Mouse (Mus musculus) ES-E14 (cell line): ENCODE measurements around the gene Slc31a1.

Experiments used
- MAFK ChIP-seq: IDR thresholded peaks from 2 replicates; pipeline ENCODE4 v1.6.1; 2014; ENCODE audit warnings: mild to moderate bottlenecking, low read depth, low read length, inconsistent platforms; ENCODE audit not compliant: insufficient read depth
- ZC3H11A ChIP-seq: IDR thresholded peaks from 2 replicates; pipeline ENCODE4 v1.6.1; 2012; ENCODE audit warnings: low read depth, mild to moderate bottlenecking, inconsistent platforms, low read length, borderline replicate concordance
- ZNF384 ChIP-seq: IDR thresholded peaks from 2 replicates; pipeline ENCODE4 v1.6.1; 2012; ENCODE audit warnings: low read depth, low read length, inconsistent platforms

DNA sequence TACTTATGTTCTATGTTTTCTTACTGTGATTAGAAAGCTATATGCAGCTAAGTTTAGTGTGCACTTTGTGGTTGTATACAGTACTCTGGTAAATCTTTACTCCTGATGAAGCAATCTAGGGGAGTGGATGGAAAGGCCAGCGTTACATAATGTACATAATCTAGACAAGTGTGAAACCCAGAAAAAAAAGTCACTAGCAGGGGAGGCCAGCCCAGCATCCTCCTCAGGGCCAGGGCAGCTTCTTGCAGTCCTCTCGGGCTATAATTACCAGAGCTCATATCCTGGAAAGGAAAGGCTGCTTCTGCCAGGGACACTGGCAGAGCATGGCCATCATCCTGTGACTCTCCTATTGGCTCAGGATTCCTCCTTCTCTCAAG, 12.2 kb upstream of the Slc31a1 start:
- TF ChIP-seq MAFK (no peak), ZC3H11A (no peak), ZNF384 (no peak)
